Mouse (Mus musculus): ENCODE measurements at regions not wholly inside any gene's neighbourhood (a gene's known extent, or its start where the extent isn't known, plus 50 kb on each side); places are given as distances from the start of the nearest gene placed in this dataset.

- H3K9ac ChIP-seq = no peak overlapping the region
- WGBS = 66% methylated on average over 6 of the region's 6 CpGs
- no peak overlapping the region for H3K27ac ChIP-seq
- no peaks in the 10 kb centered on the region for H3K9me3 ChIP-seq
- H3K4me3 ChIP-seq (replicated peaks) = no peak overlapping the region
- H3K4me1 ChIP-seq = peaks cover 21% of the 10 kb centered on the region
- H3K36me3 ChIP-seq (replicated peaks) = no peaks in the 10 kb centered on the region
- no peak for ATAC-seq (ENCODE audit: low FRiP score)
- H3K27me3 ChIP-seq = peaks cover 6% of the 10 kb centered on the region
- no peak overlapping the region for H3K4me2 ChIP-seq
These were observed 306.2 kb downstream of the H2al1j start for GRCm38 (mm10) chrX:11633823-11634222.

GRCm38 (mm10) chrX:11644484-11644883 lies 316.9 kb downstream of the H2al1j start:
- peaks cover 3% of the 10 kb centered on the region; the same call in 1 of the 2 replicates for H3K9me3 ChIP-seq
- H3K27ac ChIP-seq = no peak overlapping the region
- no peaks in the 10 kb centered on the region for H3K36me3 ChIP-seq (replicated peaks)
- H3K9ac ChIP-seq = no peak overlapping the region
- 85% methylated on average over 6 of the region's 6 CpGs for WGBS
- peaks cover 6% of the 10 kb centered on the region; the same call in 1 of the 2 replicates for H3K27me3 ChIP-seq
- H3K4me2 ChIP-seq = no peak overlapping the region
- no peaks in the 10 kb centered on the region for H3K4me1 ChIP-seq
- H3K4me3 ChIP-seq (replicated peaks) = no peak overlapping the region
- no peak for ATAC-seq (ENCODE audit: low FRiP score)

GRCm38 (mm10) chrX:11646681-11647526 lies 319.3 kb downstream of the H2al1j start:
- Histone ChIP-seq H3K4me1 (no peaks in the 10 kb centered on the region), H3K9ac (no peak overlapping the region), H3K9me3 (peaks cover 3% of the 10 kb centered on the region; the same call in 1 of the 2 replicates), H3K4me2 (no peak overlapping the region), H3K4me3 (replicated peaks) (no peak overlapping the region), H3K27me3 (peaks cover 6% of the 10 kb centered on the region; the same call in 1 of the 2 replicates), H3K36me3 (replicated peaks) (no peaks in the 10 kb centered on the region), H3K27ac (no peak overlapping the region)
- ATAC-seq (ENCODE audit: low FRiP score) = no peak
- WGBS = 83% methylated on average over 7 of the region's 7 CpGs

GRCm38 (mm10) chrX:11647527-11647836 lies 319.9 kb downstream of the H2al1j start:
- Histone ChIP-seq H3K4me2 (no peak overlapping the region), H3K36me3 (replicated peaks) (no peaks in the 10 kb centered on the region), H3K9ac (no peak overlapping the region), H3K27me3 (peaks cover 6% of the 10 kb centered on the region; the same call in 1 of the 2 replicates), H3K4me1 (no peaks in the 10 kb centered on the region), H3K9me3 (peaks cover 3% of the 10 kb centered on the region; the same call in 1 of the 2 replicates), H3K4me3 (replicated peaks) (no peak overlapping the region), H3K27ac (no peak overlapping the region)
- WGBS = 63% methylated on average over 1 of the region's 1 CpGs
- no peak for ATAC-seq (ENCODE audit: low FRiP score)

- Histone ChIP-seq H3K27me3 (peaks cover 12% of the 10 kb centered on the region; the same call in 1 of the 2 replicates), H3K27ac (no peak overlapping the region), H3K9me3 (peaks cover 3% of the 10 kb centered on the region; the same call in 1 of the 2 replicates), H3K4me2 (no peak overlapping the region), H3K9ac (no peak overlapping the region), H3K36me3 (replicated peaks) (no peaks in the 10 kb centered on the region), H3K4me1 (no peaks in the 10 kb centered on the region; the same call in 1 of the 2 replicates), H3K4me3 (replicated peaks) (no peak overlapping the region)
- WGBS = 89% methylated on average over 2 of the region's 2 CpGs
- no peak for ATAC-seq (ENCODE audit: low FRiP score)
These were observed 325.7 kb downstream of the H2al1j start for GRCm38 (mm10) chrX:11653336-11653735.

- Histone ChIP-seq H3K27ac (no peak overlapping the region), H3K9ac (no peak overlapping the region), H3K9me3 (no peaks in the 10 kb centered on the region), H3K4me2 (no peak overlapping the region), H3K36me3 (replicated peaks) (no peaks in the 10 kb centered on the region), H3K27me3 (peaks cover 16% of the 10 kb centered on the region; the same call in 1 of the 2 replicates), H3K4me3 (replicated peaks) (no peak overlapping the region), H3K4me1 (no peaks in the 10 kb centered on the region; the same call in 1 of the 2 replicates)
- 44% methylated on average over 5 of the region's 5 CpGs for WGBS
- ATAC-seq (ENCODE audit: low FRiP score) = no peak
These were observed 327.4 kb downstream of the H2al1j start for GRCm38 (mm10) chrX:11654976-11655375.

- Histone ChIP-seq H3K9me3 (no peaks in the 10 kb centered on the region), H3K4me3 (replicated peaks) (no peak overlapping the region), H3K4me1 (no peaks in the 10 kb centered on the region; the same call in 1 of the 2 replicates), H3K27ac (no peak overlapping the region), H3K36me3 (replicated peaks) (no peaks in the 10 kb centered on the region), H3K27me3 (peaks cover 20% of the 10 kb centered on the region; the same call in 1 of the 2 replicates), H3K4me2 (no peak overlapping the region), H3K9ac (no peak overlapping the region)
- WGBS = 68% methylated on average over 6 of the region's 6 CpGs
- ATAC-seq (ENCODE audit: low FRiP score) = no peak
These were observed 327.8 kb downstream of the H2al1j start for GRCm38 (mm10) chrX:11655466-11655865.

GRCm38 (mm10) chrX:11657606-11658254 lies 330.1 kb downstream of the H2al1j start:
- WGBS = 68% methylated on average over 9 of the region's 9 CpGs
- no peak for ATAC-seq (ENCODE audit: low FRiP score)
- peaks cover 40% of the 10 kb centered on the region for H3K27me3 ChIP-seq

GRCm38 (mm10) chrX:11663187-11663829 lies 335.7 kb downstream of the H2al1j start:
- no peak overlapping the region for H3K27ac ChIP-seq
- no peaks in the 10 kb centered on the region for H3K36me3 ChIP-seq (replicated peaks)
- H3K4me2 ChIP-seq = no peak overlapping the region
- H3K4me1 ChIP-seq = peaks cover 23% of the 10 kb centered on the region
- peaks cover 48% of the 10 kb centered on the region for H3K27me3 ChIP-seq
- ATAC-seq (ENCODE audit: low FRiP score) = no peak
- no peak overlapping the region for H3K4me3 ChIP-seq (replicated peaks)
- 28% methylated on average over 4 of the region's 6 CpGs for WGBS
- H3K9me3 ChIP-seq = no peaks in the 10 kb centered on the region
- H3K9ac ChIP-seq = no peak overlapping the region

More at GRCm38 (mm10) chrX:11657606-11658254, 330.1 kb downstream of the H2al1j start:
- no peaks in the 10 kb centered on the region for H3K9me3 ChIP-seq
- no peaks in the 10 kb centered on the region for H3K36me3 ChIP-seq (replicated peaks)
- no peak overlapping the region for H3K9ac ChIP-seq
- H3K4me2 ChIP-seq = no peak overlapping the region
- no peak overlapping the region for H3K4me3 ChIP-seq (replicated peaks)
- no peak overlapping the region for H3K27ac ChIP-seq
- no peaks in the 10 kb centered on the region; the same call in 1 of the 2 replicates for H3K4me1 ChIP-seq

GRCm38 (mm10) chrX:11664330-11665061 lies 336.9 kb downstream of the H2al1j start:
- Histone ChIP-seq H3K4me2 (peak overlapping the region; percentile 60), H3K9me3 (no peaks in the 10 kb centered on the region), H3K27me3 (peaks cover 43% of the 10 kb centered on the region), H3K9ac (peak overlapping the region; percentile 68), H3K27ac (peak overlapping the region; percentile 87), H3K4me3 (replicated peaks) (peak overlapping the region; percentile 39), H3K36me3 (replicated peaks) (no peaks in the 10 kb centered on the region), H3K4me1 (peaks cover 23% of the 10 kb centered on the region)
- ATAC-seq (ENCODE audit: low FRiP score) = peak; percentile 91
- 23% methylated on average over 22 of the region's 68 CpGs for WGBS

- no peak for ATAC-seq (ENCODE audit: low FRiP score)
- 18% methylated on average over 30 of the region's 30 CpGs for WGBS
- H3K27me3 ChIP-seq = peaks cover 40% of the 10 kb centered on the region
These were observed 337.7 kb downstream of the H2al1j start for GRCm38 (mm10) chrX:11665077-11665974.

More at GRCm38 (mm10) chrX:11665077-11665974, 337.7 kb downstream of the H2al1j start:
- Histone ChIP-seq H3K4me1 (peaks cover 23% of the 10 kb centered on the region), H3K9ac (peak overlapping the region; percentile 68), H3K9me3 (no peaks in the 10 kb centered on the region), H3K27ac (peak overlapping the region; percentile 87), H3K4me2 (peak overlapping the region; percentile 60), H3K4me3 (replicated peaks) (peak overlapping the region; percentile 39), H3K36me3 (replicated peaks) (no peaks in the 10 kb centered on the region)

All from forebrain, embryonic 12.5 days (tissue).